In the genomic region with DNA sequence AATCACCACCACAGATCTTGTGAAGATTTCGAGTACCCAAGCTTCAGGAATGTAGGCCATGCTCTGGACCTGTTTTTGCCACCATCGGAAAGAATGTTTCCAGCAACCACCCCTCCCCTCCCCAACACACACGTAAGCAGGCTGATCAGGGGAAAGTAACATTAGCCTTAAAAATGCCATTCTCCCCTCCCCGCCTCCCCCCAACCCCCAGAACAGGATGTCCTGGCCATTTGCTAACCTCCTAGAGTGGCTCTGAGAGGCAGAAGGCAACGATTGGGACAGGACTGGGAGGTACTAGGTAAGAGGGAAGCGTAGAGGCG, we compare ENCODE assay signal across 7 mouse cellular contexts. TPM values are rescaled to one million over a fixed set of nuclear protein-coding genes. Genes with fewer than 3 reads are reported as not detected.
DNase-seq lines count a peak whose midpoint lies in the region; ATAC-seq and TF ChIP-seq lines count a peak whose summit lies in the region.

No protein-coding gene starts in this region.

- no peak for TF ChIP-seq POLR2A in small intestine, adult 2 months (IDR thresholded peaks at IDR 0.05; ENCODE audit: low read depth, low read length)

- H3K9ac ChIP-seq in lung, embryonic 16.5 days (ENCODE audit: low read length), result peak overlapping the region; percentile 64
- H3K9ac ChIP-seq in forebrain, embryonic 11.5 days (ENCODE audit: low read length), result peak overlapping the region; percentile 37; the same call in 1 of the 2 replicates
- H3K9ac ChIP-seq in limb, embryonic 12.5 days (replicated peaks), result no peak overlapping the region; the same call in 1 of the 2 replicates

- DNase-seq in lung, postnatal 36 days, result no peak
- DNase-seq in forebrain, embryonic 11.5 days (ENCODE audit: low spot score), result no peak
- no peak for DNase-seq in gastrocnemius, postnatal 4 days (ENCODE audit: low spot score in 2 of 2)
- no peak for DNase-seq in cerebellum, adult 11 months

- peak overlapping the region; percentile 64 for H3K4me3 ChIP-seq in lung, embryonic 16.5 days (ENCODE audit: low read length)
- H3K4me3 ChIP-seq in forebrain, embryonic 11.5 days (ENCODE audit: low read depth, low read length), result peak overlapping the region; percentile 52
- H3K4me3 ChIP-seq in limb, embryonic 12.5 days (replicated peaks), result peak overlapping the region; percentile 64
- peak overlapping the region; percentile 31 for H3K4me3 ChIP-seq in small intestine, adult 2 months (ENCODE audit: low read depth, low read length)

- ATAC-seq in lung, embryonic 16.5 days (ENCODE audit: low read depth), result no peak
- no peak; the same call in 1 of the 2 replicates for ATAC-seq in forebrain, embryonic 11.5 days (replicated peaks; ENCODE audit: low FRiP score)
- ATAC-seq in limb, embryonic 12.5 days (ENCODE audit: insufficient number of reproducible peaks, insufficient read depth, low FRiP score, low TSS enrichment, low read depth), result peak; percentile 5

- H3K4me1 ChIP-seq in lung, embryonic 16.5 days (replicated peaks; ENCODE audit: control insufficient read depth, insufficient read depth, low read length), result peaks cover 30% of the 10 kb centered on the region
- peaks cover 6% of the 10 kb centered on the region; the same call in 1 of the 2 replicates for H3K4me1 ChIP-seq in forebrain, embryonic 11.5 days (replicated peaks; ENCODE audit: control insufficient read depth, insufficient read depth, low read length)
- peaks cover 8% of the 10 kb centered on the region for H3K4me1 ChIP-seq in limb, embryonic 12.5 days (replicated peaks)
- peaks cover 8% of the 10 kb centered on the region for H3K4me1 ChIP-seq in small intestine, adult 2 months (ENCODE audit: control insufficient read depth, insufficient read depth, insufficient read length, low read length)

- H3K9me3 ChIP-seq in lung, embryonic 16.5 days (ENCODE audit: control insufficient read depth, low read length), result no peaks in the 10 kb centered on the region
- no peaks in the 10 kb centered on the region for H3K9me3 ChIP-seq in forebrain, embryonic 11.5 days (ENCODE audit: control insufficient read depth, low read length)
- peaks cover 3% of the 10 kb centered on the region; the same call in 1 of the 2 replicates for H3K9me3 ChIP-seq in limb, embryonic 12.5 days

- H3K4me2 ChIP-seq in lung, embryonic 16.5 days (ENCODE audit: low read depth, low read length), result peak overlapping the region; percentile 92
- H3K4me2 ChIP-seq in forebrain, embryonic 11.5 days (ENCODE audit: low read depth, low read length, severe bottlenecking), result peak overlapping the region; percentile 99
- H3K4me2 ChIP-seq in limb, embryonic 12.5 days, result peak overlapping the region; percentile 98

- no peak for TF ChIP-seq CTCF in small intestine, adult 2 months (IDR thresholded peaks at IDR 0.05; ENCODE audit: extremely low read depth, insufficient read length, insufficient replicate concordance, low read depth, low read length)

- peak overlapping the region; percentile 77 for H3K27ac ChIP-seq in lung, embryonic 16.5 days (ENCODE audit: low read length)
- H3K27ac ChIP-seq in forebrain, embryonic 11.5 days (ENCODE audit: low read depth, low read length), result no peak overlapping the region
- H3K27ac ChIP-seq in limb, embryonic 12.5 days, result peak overlapping the region; percentile 80
- no peak overlapping the region for H3K27ac ChIP-seq in small intestine, adult 2 months (ENCODE audit: insufficient read depth, low read depth, low read length)

- H3K36me3 ChIP-seq in lung, embryonic 16.5 days (ENCODE audit: control insufficient read depth, insufficient read depth, low read length), result no peaks in the 10 kb centered on the region
- H3K36me3 ChIP-seq in forebrain, embryonic 11.5 days (ENCODE audit: control insufficient read depth, insufficient read depth, low read length), result no peaks in the 10 kb centered on the region
- H3K36me3 ChIP-seq in limb, embryonic 12.5 days, result no peaks in the 10 kb centered on the region
- no peaks in the 10 kb centered on the region for H3K36me3 ChIP-seq in small intestine, adult 2 months (ENCODE audit: control insufficient read depth, insufficient read depth, low read length)

- no peaks in the 10 kb centered on the region for H3K27me3 ChIP-seq in lung, embryonic 16.5 days (ENCODE audit: control insufficient read depth, insufficient read depth, low read depth, low read length)
- H3K27me3 ChIP-seq in forebrain, embryonic 11.5 days (ENCODE audit: control insufficient read depth, insufficient read depth, low read length), result peaks cover 27% of the 10 kb centered on the region
- H3K27me3 ChIP-seq in limb, embryonic 12.5 days, result peaks cover 32% of the 10 kb centered on the region
- no peaks in the 10 kb centered on the region for H3K27me3 ChIP-seq in small intestine, adult 2 months (ENCODE audit: control insufficient read depth, insufficient read depth, low read length)

- under 1% methylated on average over 7 of the region's 7 CpGs for WGBS in lung, embryonic 16.5 days
- 2% methylated on average over 7 of the region's 7 CpGs for WGBS in forebrain, embryonic 11.5 days
- WGBS in limb, embryonic 12.5 days, result 2% methylated on average over 7 of the region's 7 CpGs
- WGBS in small intestine, adult 2 months, result 4% methylated on average over 7 of the region's 7 CpGs

RNA-seq across cellular contexts. Expression of a gene that starts 0.4 kb away (rescaled TPM):
- polyA plus RNA-seq in lung, embryonic 16.5 days (2015; fragmentation: Nextera tagmentation; extraction: Ambion mirVana), result 2.3 TPM in 2 replicates
- polyA plus RNA-seq in forebrain, embryonic 11.5 days (2014; fragmentation: Nextera tagmentation; extraction: Ambion mirVana), result 0.21 and 0.24 TPM in 2 replicates
- polyA plus RNA-seq in limb, embryonic 12.5 days (2016; fragmentation: Nextera tagmentation; extraction: Ambion mirVana), result 0.79 and 1.0 TPM in 2 replicates
- 2.6 and 3.5 TPM in 2 replicates for polyA plus RNA-seq in small intestine, adult 2 months (2012; rRNA removed)
- total RNA-seq in gastrocnemius, postnatal 4 days (2021), result 10 to 100 TPM; 19.6 to 20.1 TPM

RNA-seq across cellular contexts. Expression of a gene that starts 32.3 kb away (rescaled TPM):
- 0.26 and 0.50 TPM in 2 replicates for polyA plus RNA-seq in lung, embryonic 16.5 days (2015; fragmentation: Nextera tagmentation; extraction: Ambion mirVana)
- 1.1 and 1.8 TPM in 2 replicates for polyA plus RNA-seq in forebrain, embryonic 11.5 days (2014; fragmentation: Nextera tagmentation; extraction: Ambion mirVana)
- polyA plus RNA-seq in limb, embryonic 12.5 days (2016; fragmentation: Nextera tagmentation; extraction: Ambion mirVana), result 1.6 and 1.9 TPM in 2 replicates
- polyA plus RNA-seq in small intestine, adult 2 months (2012; rRNA removed), result 165 and 177 TPM in 2 replicates
- 1 to 10 TPM; 4.1 to 5.3 TPM for total RNA-seq in gastrocnemius, postnatal 4 days (2021)

Comparison
In these comparisons a context has a peak if more than half of its experiments do, and no peak if none do; other contexts are left out.
1. H3K27ac ChIP-seq: peak in lung, embryonic 16.5 days (single experiment) and limb, embryonic 12.5 days (single experiment); none in forebrain, embryonic 11.5 days (single experiment) and small intestine, adult 2 months (single experiment).
2. RNA of a gene that starts 32.3 kb away (polyA plus RNA-seq): 165 to 177 TPM in small intestine, adult 2 months; 1.1 to 1.8 TPM in forebrain, embryonic 11.5 days, 1.6 to 1.9 TPM in limb, embryonic 12.5 days and 0.26 to 0.50 TPM in lung, embryonic 16.5 days; every median in the first group is over 10 times any median in the second.
3. Peak in every context shown above with its lines, with median percentiles within 50 percentile points of each other: H3K4me2 ChIP-seq and H3K4me3 ChIP-seq.